Mouse (Mus musculus): ENCODE data around the gene Nfia.

The Nfia gene

DNA sequence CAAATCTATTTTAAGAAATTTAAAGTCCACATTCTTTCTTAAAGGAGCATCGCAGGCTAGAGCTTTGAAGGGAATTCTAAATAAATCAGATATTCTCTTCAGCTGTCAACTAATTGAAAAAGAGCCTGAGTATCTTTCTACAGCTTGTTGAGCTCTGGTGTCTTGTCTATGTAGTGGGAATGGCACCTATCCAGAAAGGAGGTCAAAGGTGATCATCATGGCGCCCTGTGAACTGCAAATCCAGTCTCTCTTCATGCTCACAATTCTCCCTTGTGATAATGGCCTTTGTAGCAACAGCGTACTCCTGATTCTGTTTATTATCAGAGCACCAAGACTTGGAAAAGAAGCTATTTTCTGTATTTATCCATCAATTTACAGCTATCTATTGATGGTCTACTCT is 6.4 kb upstream of the Nfia start:
- DNase-seq (ENCODE audit: low spot score in 2 of 2) = no peak

GRCm38 (mm10) chr4:97767025-97767424 is 5.5 kb upstream of the Nfia start:
- DNase-seq (ENCODE audit: low spot score in 2 of 2) = no peak

GRCm38 (mm10) chr4:97767516-97767915 is 5.0 kb upstream of the Nfia start:
- DNase-seq (ENCODE audit: low spot score in 2 of 2) = no peak

DNA sequence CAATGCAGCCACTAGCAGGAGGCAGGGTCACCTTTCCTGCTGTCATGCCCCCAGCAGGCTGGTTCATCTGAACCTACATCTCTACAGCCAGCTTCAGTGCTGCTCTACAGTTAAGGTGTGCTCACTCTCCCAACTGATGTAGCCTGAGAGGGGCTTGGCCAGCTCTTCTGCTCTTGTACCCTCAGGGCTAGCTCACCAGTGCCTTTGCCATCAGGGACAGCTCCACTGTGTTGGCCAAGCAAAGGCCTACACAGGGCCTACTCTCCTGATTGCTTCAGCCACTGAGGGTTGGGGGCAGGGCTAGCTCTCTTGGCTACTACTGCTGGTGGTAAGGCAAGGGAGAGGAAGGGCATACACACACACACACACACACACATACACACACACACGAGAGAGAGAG is 2.7 kb upstream of the Nfia start:
- DNase-seq (ENCODE audit: low spot score in 2 of 2) = no peak

- DNase-seq (ENCODE audit: low spot score in 2 of 2) = no peak
Observed at GRCm38 (mm10) chr4:97771426-97771825, 1.1 kb upstream of the Nfia start.

- DNase-seq (ENCODE audit: low spot score in 2 of 2) = peak; percentile 92 to 94
Observed at GRCm38 (mm10) chr4:97772084-97772484, 450 bp upstream of the Nfia start.

DNA sequence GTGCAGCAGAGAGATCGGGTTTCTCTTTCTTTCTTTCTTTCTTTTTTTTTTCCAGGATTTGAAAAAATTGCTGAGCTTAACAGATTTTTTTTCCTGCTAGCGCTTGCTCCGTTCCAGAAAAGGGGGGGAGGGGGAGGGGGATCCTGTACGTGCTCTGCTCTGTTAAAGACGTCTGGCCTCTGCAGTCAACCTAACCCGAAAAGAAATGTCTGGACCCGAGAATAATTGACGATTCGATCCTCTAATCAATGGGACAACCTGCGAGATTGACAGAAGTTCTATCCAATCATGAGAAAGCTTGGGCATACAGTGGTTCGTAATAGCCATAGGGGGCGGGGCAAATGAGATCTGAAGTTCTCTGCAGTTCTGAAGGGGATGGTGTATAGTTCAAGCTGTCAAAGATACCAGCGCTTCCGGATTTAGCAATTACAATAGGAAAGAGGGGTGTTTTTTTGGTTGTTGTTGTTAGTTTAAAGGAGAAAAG is 618 bp downstream of the Nfia start:
- DNase-seq (ENCODE audit: low spot score in 2 of 2) = peak; percentile 93 to 95

- no peak for DNase-seq (ENCODE audit: low spot score in 2 of 2)
Observed at GRCm38 (mm10) chr4:97773791-97774190, 1.3 kb downstream of the Nfia start.

DNA sequence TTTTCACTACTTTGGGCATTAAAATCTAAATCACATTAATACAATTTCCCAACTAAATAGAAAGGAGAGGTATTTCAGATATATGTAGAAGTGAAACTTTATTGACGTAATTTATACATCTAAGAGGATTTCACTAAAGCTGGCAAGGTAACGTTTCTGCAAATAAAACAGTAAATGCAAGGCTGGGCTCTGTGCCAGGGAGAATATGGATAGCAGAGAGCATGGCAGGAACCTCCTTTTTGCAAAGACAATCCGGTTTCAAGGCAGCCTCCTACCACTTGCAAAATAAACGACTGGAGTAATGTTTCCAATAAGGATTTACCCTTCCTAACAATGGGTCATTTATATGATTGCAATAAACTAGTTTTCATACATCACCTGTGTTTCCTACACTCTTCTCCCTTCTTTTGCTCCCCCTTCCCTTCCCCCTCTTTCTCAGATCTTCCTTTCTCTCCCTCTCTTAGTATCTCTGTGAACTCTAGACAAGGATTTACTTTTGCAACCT is 2.0 kb downstream of the Nfia start:
- DNase-seq (ENCODE audit: low spot score in 2 of 2) = no peak

- no peak for DNase-seq (ENCODE audit: low spot score in 2 of 2)
Observed at GRCm38 (mm10) chr4:97775059-97775458, 2.5 kb downstream of the Nfia start.

DNA sequence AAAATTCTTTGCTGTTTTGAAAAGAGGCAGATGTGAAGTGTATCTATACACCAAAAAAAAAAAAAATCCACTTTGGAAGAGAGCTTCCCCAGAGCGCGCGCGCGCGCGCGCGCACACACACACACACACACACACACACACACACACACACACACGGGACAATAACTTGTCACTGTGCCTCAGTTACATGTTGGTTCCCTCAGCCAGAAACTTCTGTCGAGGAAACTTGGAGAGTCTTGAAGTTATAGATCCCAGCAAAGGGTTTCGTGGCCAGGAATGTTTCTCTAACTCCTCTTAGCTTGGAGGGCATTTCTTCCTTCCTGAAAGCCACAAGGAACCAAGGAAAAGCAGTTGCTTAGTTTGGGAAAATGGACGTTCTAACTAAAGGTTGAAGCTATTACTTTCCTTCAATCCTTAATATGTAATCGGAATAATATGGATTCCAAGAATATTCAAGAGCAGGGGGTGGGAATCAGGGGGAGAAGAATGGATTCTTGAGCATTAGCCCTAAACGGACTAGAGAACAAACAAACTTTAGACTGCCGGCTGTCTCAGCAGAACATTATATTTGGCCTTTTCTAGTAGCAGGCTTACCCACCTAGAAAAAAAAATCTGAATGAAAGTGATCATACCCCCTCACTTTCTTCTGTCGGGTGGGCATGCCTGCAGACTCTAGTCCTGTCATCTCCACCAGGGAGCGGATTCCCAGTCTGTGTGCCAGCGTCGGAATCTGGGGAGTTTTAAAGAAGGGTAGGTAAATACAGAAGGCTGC is 3.1 kb downstream of the Nfia start:
- DNase-seq (ENCODE audit: low spot score in 2 of 2) = no peak

- DNase-seq (ENCODE audit: low spot score in 2 of 2) = no peak
Observed at GRCm38 (mm10) chr4:97776388-97777080, 4.0 kb downstream of the Nfia start.

DNA sequence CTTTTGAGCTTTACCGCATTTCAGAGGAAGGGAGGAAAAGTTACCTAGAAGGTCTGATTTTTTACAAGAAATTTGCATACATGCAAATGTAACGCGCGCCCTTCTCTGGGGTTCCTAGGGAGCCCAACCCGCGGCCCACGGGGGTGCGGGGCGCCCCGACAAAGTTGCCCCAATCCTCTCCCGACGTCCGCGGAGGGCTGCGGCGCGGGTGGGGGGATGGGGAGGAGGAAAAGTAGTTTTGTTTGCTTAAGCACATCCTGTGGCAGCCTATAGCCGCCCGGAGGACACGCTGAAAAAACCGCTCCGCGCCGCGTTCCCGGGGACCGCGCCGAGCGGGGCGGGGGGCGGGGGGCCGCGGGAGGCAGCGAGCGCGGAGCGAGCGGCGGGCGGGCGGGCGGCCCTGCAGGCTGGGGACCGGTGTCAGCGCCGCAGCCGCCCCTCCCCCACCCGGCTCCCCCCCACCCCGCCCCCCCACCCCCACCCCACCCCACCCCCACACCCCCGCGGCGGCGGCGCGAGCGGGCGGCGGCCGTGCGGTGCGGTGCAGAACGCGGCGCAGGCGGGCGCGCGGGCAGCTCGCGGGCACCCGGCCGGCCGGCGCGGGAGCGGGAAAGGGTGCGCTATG is 4.7 kb downstream of the Nfia start:
- DNase-seq (ENCODE audit: low spot score in 2 of 2) = no peak

DNA sequence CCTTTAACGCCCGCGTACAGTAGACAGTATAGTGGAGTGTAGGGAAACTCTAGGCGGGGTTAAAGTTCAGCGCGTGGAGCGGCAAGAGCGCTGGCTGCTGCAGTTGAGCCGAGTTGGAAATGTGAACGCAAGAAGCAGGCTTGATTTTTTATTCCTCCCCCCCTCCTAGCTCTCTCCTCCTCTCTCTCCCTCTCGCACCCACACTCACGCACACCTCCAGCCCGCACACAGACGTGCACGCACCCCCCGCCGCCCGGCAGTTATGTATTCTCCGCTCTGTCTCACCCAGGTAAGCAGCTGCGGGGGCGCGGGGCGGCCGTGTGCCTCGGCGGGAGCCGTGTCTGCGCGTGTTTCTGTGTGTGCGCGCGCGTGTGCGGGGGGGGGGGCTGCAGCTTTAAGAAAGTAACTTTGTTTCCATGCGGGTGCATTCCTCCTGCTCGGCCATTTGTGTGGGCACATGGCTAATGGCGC is 5.2 kb downstream of the Nfia start, which contains the start of gene E130114P18Rik:
Gene E130114P18Rik, minus strand, starts transcription at position 373 of the 471 bp plus-strand sequence.
- DNase-seq (ENCODE audit: low spot score in 2 of 2) = no peak

GRCm38 (mm10) chr4:97778211-97779002 is 5.9 kb downstream of the Nfia start:
- no peak for DNase-seq (ENCODE audit: low spot score in 2 of 2)

DNA sequence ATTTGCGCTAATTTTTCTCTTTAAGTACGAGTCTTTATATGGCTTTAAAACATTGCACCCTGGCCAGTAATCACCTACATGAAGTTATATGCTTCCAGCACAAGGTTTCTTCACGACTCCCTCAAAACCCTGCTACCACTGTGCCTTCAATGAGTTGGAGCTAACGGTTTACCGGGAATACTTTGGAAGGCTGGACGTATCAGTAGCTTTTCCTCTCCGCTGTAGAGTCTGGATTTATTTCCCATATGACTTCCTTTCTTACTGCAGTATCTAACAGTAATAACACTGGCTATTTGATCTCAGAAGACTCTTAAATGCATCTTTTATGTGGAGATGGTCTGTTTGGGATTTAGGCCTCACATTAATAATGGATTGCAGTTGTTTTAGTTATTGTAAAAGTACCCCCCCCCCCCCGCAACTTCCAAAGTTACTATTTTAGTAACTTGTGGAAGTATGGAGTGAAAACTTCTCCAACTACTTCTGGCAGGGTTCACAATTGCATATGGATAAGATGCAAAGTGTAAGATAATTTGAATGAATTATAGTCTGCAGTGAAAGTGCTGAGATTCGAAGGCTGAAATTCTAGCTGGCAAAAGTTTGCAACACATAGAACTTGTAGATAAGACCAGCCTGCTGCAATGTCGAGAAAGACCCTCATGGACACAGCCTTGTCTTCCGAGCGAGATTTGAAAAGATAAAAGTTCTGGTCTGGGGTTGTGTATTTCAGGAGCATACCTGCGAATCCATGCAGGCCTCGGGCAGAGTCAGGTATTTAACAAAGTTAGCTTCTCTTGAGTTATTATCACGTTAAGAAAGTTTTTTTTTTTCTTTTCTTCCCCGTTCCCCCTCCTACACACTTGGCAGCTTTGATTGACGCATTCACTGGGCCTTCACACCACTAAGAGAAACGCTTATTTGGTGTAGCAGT is 6.7 kb downstream of the Nfia start:
- DNase-seq (ENCODE audit: low spot score in 2 of 2) = no peak

DNA sequence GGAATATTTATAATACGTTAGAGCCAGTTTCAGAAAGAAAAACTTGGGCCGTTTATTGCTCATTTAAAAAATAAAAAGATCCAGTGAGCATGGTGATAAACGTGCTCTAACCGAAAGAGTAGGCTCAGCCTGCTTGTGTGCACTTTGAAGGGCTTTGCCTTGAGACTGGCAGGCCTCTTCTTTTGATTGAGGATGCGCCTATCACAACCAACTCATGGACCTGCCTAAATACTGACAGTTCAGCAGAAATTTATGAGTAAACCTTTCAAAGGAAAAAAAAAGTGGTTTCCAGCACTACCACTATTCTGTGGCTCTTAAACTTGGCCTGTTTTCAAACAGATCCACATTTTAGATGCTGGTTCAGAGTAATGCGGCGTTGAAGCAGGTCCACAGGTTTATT is 7.5 kb downstream of the Nfia start:
- no peak for DNase-seq (ENCODE audit: low spot score in 2 of 2)

- no peak for DNase-seq (ENCODE audit: low spot score in 2 of 2)
Observed at GRCm38 (mm10) chr4:97780666-97781435, 8.3 kb downstream of the Nfia start.

DNA sequence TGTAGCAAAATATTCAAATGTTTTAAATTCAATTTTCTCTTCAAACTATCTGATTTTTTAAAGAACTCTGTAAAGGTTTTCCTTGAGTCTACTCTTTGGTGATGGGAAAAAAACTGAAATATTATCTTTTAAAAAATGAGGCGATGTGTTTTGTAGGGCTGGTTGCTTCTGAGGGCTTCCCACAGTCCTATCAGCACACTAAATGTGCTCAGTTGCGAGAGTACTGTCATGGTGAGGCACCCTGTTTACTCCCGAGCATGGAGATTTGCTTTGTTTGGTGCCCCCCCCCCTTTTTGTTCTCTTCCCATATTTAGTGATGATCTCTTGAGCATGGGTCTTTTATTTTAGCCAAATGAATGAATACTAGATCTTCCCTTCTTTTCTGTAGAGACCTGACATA is 9.5 kb downstream of the Nfia start:
- DNase-seq (ENCODE audit: low spot score in 2 of 2) = no peak

- DNase-seq (ENCODE audit: low spot score in 2 of 2) = no peak
Observed at GRCm38 (mm10) chr4:97782497-97782896, 10.0 kb downstream of the Nfia start.

All from natural killer cell, adult 2 months (primary cell).